Mouse (Mus musculus): ENCODE data around the gene Ugt1a6b.

- TF ChIP-seq POLR2A (IDR thresholded peaks at IDR 0.05; ENCODE audit: low read depth, low read length) = no peak
- TF ChIP-seq CTCF (IDR thresholded peaks at IDR 0.05; ENCODE audit: extremely low read depth, insufficient read depth, insufficient read length, insufficient replicate concordance) = no peak
These were observed 55.4 kb downstream of the Ugt1a6b start for GRCm38 (mm10) chr1:88158430-88158829.

Data from spleen, adult 2 months (tissue).